Mouse (Mus musculus) testis, adult 2 months (tissue): ENCODE results near the gene Dst.

ENCODE experiments used
- CTCF ChIP-seq: fragments of 200-500 bp; IDR thresholded peaks from 2 replicates; pipeline ENCODE4 v1.5.1; 2012; ENCODE audit warnings: low read depth, mild to moderate bottlenecking, inconsistent platforms, low read length, moderate library complexity; ENCODE audit not compliant: control insufficient read depth, insufficient read depth, insufficient replicate concordance
- POLR2A ChIP-seq: fragments of 200-500 bp; IDR thresholded peaks from 2 replicates; pipeline ENCODE4 v1.6.1; 2012; ENCODE audit warnings: low read depth, mild to moderate bottlenecking, inconsistent platforms, low read length, moderate library complexity; ENCODE audit not compliant: control insufficient read depth

GRCm38 (mm10) chr1:34186033-34186432 lies 278.0 kb downstream of the Dst start:
- TF ChIP-seq CTCF (no peak), POLR2A (no peak)
